Mouse (Mus musculus): ENCODE data around the gene Slc25a10. TPM values are rescaled to one million over a fixed set of nuclear protein-coding genes. Genes with fewer than 3 reads are reported as not detected.
A peak's percentile ranks its signal among the peaks of the same experiment; 100 is the strongest.

The Slc25a10 gene
- total RNA-seq, 2 experiments from 2014 or later, result 25.6 to 27.2 TPM

GRCm38 (mm10) chr11:120483448-120483934 lies 8.1 kb upstream of the Slc25a10 start:
- DNase-seq (ENCODE audit: low spot score in 2 of 2), result no peak

DNA sequence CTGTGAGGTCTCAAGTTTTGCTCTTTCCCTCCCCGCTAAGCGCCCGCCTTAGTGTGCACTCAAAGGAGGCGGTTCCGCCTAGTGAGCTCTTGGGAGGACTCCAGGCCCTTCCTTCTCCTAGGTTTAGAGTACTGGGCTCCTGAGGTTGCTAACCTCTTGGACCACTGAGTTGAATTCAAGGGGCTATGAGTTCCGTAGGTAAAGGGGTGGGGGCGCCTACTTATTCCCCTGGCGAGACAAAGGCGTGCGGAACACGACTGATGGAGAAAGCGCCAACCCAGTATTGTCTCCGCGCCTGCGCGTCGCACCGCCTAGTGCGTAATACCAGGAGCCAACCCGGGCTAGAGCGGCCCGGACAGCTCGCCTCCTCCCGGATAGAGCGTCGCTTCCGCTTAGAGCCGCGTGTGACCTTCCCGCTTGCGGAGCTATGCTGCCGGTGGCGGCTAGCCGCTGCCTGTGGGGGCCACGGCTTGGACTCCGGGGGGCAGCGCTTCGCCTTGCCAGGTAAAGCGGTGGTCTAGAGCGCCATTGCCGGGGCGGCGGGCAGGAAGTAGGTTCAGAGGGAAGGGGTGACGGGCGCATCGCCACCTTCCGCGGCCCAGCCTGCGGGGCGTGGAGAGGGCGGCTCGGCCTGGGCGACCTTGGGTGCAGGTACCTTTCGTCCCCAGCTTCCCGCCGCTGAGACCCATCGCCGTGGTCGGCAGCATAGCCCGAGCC lies 7.2 kb upstream of the Slc25a10 start, which contains the start of gene Mrpl12:
Gene Mrpl12, plus strand, starts transcription at position 349 of the 717 bp plus-strand sequence.
- DNase-seq (ENCODE audit: low spot score in 2 of 2), result peak; percentile 88 to 93

- no peak for DNase-seq (ENCODE audit: low spot score in 2 of 2)
These were observed 6.4 kb upstream of the Slc25a10 start for GRCm38 (mm10) chr11:120485251-120485650.

DNA sequence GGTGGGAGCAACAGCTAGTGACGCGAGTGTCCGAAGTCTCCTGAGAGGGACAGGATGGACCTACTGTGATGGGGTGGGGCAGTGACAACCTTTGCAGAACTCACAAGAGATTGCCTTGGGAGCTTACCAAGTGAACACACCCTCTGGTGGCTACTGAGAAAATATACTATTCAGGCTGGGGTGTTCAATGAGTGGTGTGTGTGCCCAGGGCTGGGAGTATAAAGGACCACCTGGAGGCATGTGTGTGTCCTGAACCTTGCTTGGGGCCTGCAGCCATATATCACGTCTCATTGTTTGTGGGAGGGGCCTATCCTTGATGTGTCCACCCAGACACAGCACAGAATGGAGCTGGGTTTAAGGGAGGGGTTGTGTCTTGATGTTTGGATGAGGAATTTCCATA lies 3.1 kb upstream of the Slc25a10 start:
- no peak for DNase-seq (ENCODE audit: low spot score in 2 of 2)

- DNase-seq (ENCODE audit: low spot score in 2 of 2), result peak; percentile 60 to 88
These were observed 2.4 kb upstream of the Slc25a10 start for GRCm38 (mm10) chr11:120489054-120489761.

GRCm38 (mm10) chr11:120490291-120491046 lies 1.2 kb upstream of the Slc25a10 start:
- no peak for DNase-seq (ENCODE audit: low spot score in 2 of 2)

- DNase-seq (ENCODE audit: low spot score in 2 of 2), result peak in 1 of 2 experiments; percentile 32
These were observed 611 bp downstream of the Slc25a10 start for GRCm38 (mm10) chr11:120492024-120492877.

DNA sequence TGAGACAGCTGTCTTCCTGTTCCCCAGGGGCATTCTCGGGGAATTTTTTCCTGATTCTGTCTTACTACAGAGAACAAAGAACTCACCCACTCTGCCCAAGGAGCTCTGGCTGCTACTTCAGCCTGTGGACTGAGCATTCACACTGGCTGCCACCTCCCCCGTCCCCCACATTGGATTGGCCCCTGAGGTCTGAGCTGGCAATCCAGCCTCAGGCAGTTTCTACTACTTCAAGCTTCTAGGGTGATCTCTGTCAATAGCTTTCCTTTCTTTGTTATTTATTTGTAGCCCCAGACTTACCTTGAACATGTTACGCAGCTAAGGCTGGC lies 1.2 kb downstream of the Slc25a10 start:
- DNase-seq (ENCODE audit: low spot score in 2 of 2), result no peak

GRCm38 (mm10) chr11:120493351-120493750 lies 1.7 kb downstream of the Slc25a10 start:
- DNase-seq (ENCODE audit: low spot score in 2 of 2), result no peak

- DNase-seq (ENCODE audit: low spot score in 2 of 2), result no peak
These were observed 2.3 kb downstream of the Slc25a10 start for GRCm38 (mm10) chr11:120493911-120494310.

DNA sequence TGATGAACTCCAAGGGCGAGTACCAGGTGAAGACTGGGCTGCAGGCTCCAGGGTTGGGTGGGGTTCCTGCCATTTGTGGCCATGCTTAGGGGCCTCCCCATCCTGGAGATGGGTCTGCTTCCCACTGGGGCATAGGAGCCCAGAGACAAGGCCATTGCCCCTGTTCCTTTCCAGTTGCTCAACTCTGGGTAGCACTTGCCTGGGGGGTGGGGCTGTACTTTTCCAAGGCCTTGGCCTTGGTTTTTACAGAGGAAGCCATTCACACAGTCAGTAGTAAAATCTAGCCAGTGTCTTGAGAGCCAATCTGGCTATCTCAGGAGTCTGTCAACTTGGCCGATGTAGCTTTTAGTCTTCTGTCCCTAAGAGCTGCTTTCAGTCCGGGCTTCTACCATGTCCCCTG lies 5.8 kb downstream of the Slc25a10 start:
- DNase-seq (ENCODE audit: low spot score in 2 of 2), result no peak

DNA sequence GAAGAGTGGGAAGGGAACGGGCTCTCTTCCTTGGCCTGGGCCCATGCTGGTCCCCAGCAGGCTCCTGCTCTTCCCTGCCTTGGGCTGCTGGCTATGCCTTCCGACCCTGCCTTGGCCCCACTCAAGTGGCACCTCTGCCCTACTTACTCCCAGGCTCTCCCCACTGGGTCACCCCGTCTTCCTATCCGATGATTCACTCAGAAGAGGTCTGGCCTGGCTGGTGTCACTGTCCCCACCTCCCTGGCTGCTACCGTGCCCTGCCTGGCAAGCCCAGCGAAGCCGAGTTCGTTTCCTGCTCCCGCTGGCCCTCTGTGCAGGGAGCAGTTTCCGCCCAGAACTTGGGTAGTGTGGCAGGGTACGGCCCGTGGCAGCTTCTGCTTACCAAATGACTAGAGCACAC lies 6.6 kb downstream of the Slc25a10 start:
- no peak for DNase-seq (ENCODE audit: low spot score in 2 of 2)

- no peak for DNase-seq (ENCODE audit: low spot score in 2 of 2)
These were observed 7.3 kb downstream of the Slc25a10 start for GRCm38 (mm10) chr11:120498891-120499290.

DNA sequence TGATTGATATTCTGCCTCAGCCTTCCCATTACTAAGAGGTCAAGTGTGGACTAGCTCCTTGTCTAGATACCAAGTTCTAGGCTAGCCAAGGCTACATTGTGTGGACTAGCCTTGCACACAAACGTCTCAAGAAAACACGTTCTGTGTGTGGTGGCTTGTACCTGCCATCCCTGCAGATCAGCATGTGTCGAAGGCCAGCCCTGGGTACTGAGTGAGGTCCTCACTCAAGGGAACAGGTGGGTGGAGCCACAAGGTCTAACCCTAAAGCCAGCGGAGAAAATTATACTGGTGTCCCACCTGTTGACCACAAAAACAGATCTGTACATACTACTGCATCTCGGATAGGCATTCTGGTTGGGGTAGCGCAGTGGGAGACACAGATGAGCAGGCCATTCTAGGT lies 8.3 kb downstream of the Slc25a10 start:
- no peak for DNase-seq (ENCODE audit: low spot score in 2 of 2)

GRCm38 (mm10) chr11:120500357-120500756 lies 8.7 kb downstream of the Slc25a10 start:
- DNase-seq (ENCODE audit: low spot score in 2 of 2), result no peak

- no peak for DNase-seq (ENCODE audit: low spot score in 2 of 2)
These were observed 9.4 kb downstream of the Slc25a10 start for GRCm38 (mm10) chr11:120501018-120501417.

DNA sequence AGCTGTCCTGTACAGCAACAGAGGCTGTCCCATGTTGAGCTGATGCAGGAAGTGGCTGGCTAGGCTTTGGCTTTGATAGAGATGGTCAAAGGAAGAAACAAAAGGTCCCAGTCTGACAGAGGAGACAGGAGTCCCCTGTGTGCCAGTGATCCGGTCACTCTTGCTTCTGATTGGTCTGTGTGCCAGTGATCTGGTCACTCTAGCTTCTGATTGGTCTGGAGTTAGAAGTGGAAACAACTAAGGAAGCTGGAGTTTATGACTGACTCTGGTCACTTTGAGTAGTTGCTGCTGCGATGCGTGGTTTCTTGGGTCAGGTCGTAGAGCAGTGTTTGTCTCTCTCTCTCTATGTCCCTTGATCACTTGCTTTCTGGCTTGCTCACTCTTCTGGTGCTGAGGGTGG lies 10.1 kb downstream of the Slc25a10 start:
- DNase-seq (ENCODE audit: low spot score in 2 of 2), result no peak

DNA sequence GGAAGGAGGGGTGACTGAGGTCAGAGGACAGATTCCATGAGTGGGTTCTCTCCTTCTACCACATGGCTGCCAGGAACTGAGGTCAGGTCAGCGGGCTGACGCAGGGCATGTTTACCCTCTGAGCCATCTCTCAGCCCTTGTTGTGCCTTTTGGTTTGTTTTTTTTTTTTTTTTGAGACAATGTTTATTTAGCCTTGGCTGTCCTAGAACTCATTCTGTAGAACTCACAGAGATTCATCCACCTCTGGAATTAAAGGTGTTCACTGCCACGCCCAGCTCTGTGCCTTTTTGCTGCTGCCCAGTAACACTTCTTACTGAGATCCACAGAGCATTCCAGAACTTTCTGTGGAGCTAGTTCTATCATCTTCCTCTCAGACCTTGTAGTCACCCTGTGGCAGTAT lies 14.0 kb downstream of the Slc25a10 start:
- DNase-seq (ENCODE audit: low spot score in 2 of 2), result no peak

GRCm38 (mm10) chr11:120506899-120507298 lies 15.3 kb downstream of the Slc25a10 start:
- DNase-seq (ENCODE audit: low spot score in 2 of 2), result no peak

GRCm38 (mm10) chr11:120507611-120508289 lies 16.1 kb downstream of the Slc25a10 start:
- DNase-seq (ENCODE audit: low spot score in 2 of 2), result no peak
